Mouse (Mus musculus): ENCODE results near the gene Six5.
A peak's percentile ranks its signal among the peaks of the same experiment; 100 is the strongest.
"Not testable (repeated sequence)": the region's sequence is repeated elsewhere in the genome, so short reads cannot be mapped to it uniquely, and the experiment has no call there.

Six5 gene

GRCm38 (mm10) chr7:19094471-19094825 is at the start of gene Six5:
TSS of gene Six5 (plus strand) at chr7:19094594.
- DNase-seq (ENCODE audit: low spot score in 2 of 2), result peak in 1 of 2 experiments; percentile 54

GRCm38 (mm10) chr7:19044616-19045015 is 49.8 kb upstream of the Six5 start:
- no peak for DNase-seq (ENCODE audit: low spot score in 2 of 2)

GRCm38 (mm10) chr7:19046286-19047069 is 47.9 kb upstream of the Six5 start:
- peak in 1 of 2 experiments; percentile 22 for DNase-seq (ENCODE audit: low spot score in 2 of 2)

- DNase-seq (ENCODE audit: low spot score in 2 of 2), result no peak
Observed at GRCm38 (mm10) chr7:19048006-19048527, 46.3 kb upstream of the Six5 start.

GRCm38 (mm10) chr7:19049252-19049651 is 45.1 kb upstream of the Six5 start:
- DNase-seq (ENCODE audit: low spot score in 2 of 2), result no peak

GRCm38 (mm10) chr7:19050172-19050571 is 44.2 kb upstream of the Six5 start:
- DNase-seq (ENCODE audit: low spot score in 2 of 2), result no peak

GRCm38 (mm10) chr7:19051161-19051560 is 43.2 kb upstream of the Six5 start:
- no peak for DNase-seq (ENCODE audit: low spot score in 2 of 2)

GRCm38 (mm10) chr7:19052345-19053135 is 41.9 kb upstream of the Six5 start:
- DNase-seq (ENCODE audit: low spot score in 2 of 2), result no peak

GRCm38 (mm10) chr7:19053136-19053532 is 41.3 kb upstream of the Six5 start:
- DNase-seq (ENCODE audit: low spot score in 2 of 2), result no peak

GRCm38 (mm10) chr7:19054047-19054776 is 40.2 kb upstream of the Six5 start, which contains the start of gene Rsph6a:
TSS of gene Rsph6a (plus strand) at chr7:19054690.
- DNase-seq (ENCODE audit: low spot score in 2 of 2), result no peak

- no peak for DNase-seq (ENCODE audit: low spot score in 2 of 2)
Observed at GRCm38 (mm10) chr7:19054777-19055076, 39.7 kb upstream of the Six5 start.

- no peak for DNase-seq (ENCODE audit: low spot score in 2 of 2)
Observed at GRCm38 (mm10) chr7:19055108-19055507, 39.3 kb upstream of the Six5 start.

- no peak for DNase-seq (ENCODE audit: low spot score in 2 of 2)
Observed at GRCm38 (mm10) chr7:19057405-19057804, 37.0 kb upstream of the Six5 start.

- no peak for DNase-seq (ENCODE audit: low spot score in 2 of 2)
Observed at GRCm38 (mm10) chr7:19065896-19066295, 28.5 kb upstream of the Six5 start.

- no peak for DNase-seq (ENCODE audit: low spot score in 2 of 2)
Observed at GRCm38 (mm10) chr7:19067063-19067462, 27.3 kb upstream of the Six5 start.

- DNase-seq (ENCODE audit: low spot score in 2 of 2), result no peak
Observed at GRCm38 (mm10) chr7:19067935-19068334, 26.5 kb upstream of the Six5 start.

- DNase-seq (ENCODE audit: low spot score in 2 of 2), result peak; percentile 66
Observed at GRCm38 (mm10) chr7:19068707-19069106, 25.7 kb upstream of the Six5 start.

- no peak for DNase-seq (ENCODE audit: low spot score in 2 of 2)
Observed at GRCm38 (mm10) chr7:19069500-19069899, 24.9 kb upstream of the Six5 start.

GRCm38 (mm10) chr7:19071024-19071423 is 23.4 kb upstream of the Six5 start:
- not testable (repeated sequence) for DNase-seq (ENCODE audit: low spot score in 2 of 2)

GRCm38 (mm10) chr7:19073504-19073903 is 20.9 kb upstream of the Six5 start:
- DNase-seq (ENCODE audit: low spot score in 2 of 2), result no peak

- no peak for DNase-seq (ENCODE audit: low spot score in 2 of 2)
Observed at GRCm38 (mm10) chr7:19074494-19074893, 19.9 kb upstream of the Six5 start.

- DNase-seq (ENCODE audit: low spot score in 2 of 2), result no peak
Observed at GRCm38 (mm10) chr7:19075231-19075630, 19.2 kb upstream of the Six5 start.

All from urinary bladder, postnatal 36 days (tissue).